Mouse (Mus musculus): ENCODE results near the gene Ctnnd2. TPM values are rescaled to one million over a fixed set of nuclear protein-coding genes. Genes with fewer than 3 reads are reported as not detected.

Gene Ctnnd2
- total and polyA plus RNA-seq, 3 experiments: 0.10 to 0.35 (median 0.16) TPM

DNA sequence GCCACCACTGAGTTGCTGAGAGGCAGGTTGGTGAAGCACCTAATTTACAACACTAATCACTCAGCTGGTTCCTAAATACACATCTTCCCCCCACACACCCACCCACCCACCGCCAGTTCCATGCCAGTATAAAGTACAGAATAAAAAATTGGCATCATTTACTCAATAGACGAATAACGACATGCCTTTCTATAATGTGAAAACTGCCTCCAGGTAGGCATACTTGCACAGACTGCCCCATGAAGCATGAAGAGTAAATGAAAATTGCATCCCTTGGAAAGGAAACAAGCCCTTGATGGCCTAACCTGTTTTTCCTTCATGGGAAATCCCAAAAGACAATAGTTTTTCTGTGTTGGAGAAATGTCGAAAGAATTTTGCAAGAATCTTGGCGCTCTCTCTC, 212.0 kb downstream of the Ctnnd2 start:
- no peak for DNase-seq
- TF ChIP-seq CTCF (IDR thresholded peaks at IDR 0.05) (no peak), POLR2A (IDR thresholded peaks at IDR 0.05; ENCODE audit: insufficient read depth, low read depth, low read length) (no peak), EP300 (IDR thresholded peaks at IDR 0.05; ENCODE audit: insufficient read depth, low read depth, low read length) (no peak)
- H3K79me2 ChIP-seq (replicated peaks; ENCODE audit: control insufficient read depth, insufficient read depth, low read length): no peaks in the 10 kb centered on the region
- H3K4me1 ChIP-seq (ENCODE audit: control insufficient read depth, insufficient read depth, low read length): no peaks in the 10 kb centered on the region
- intact Hi-C loops (cut with DNase I): no loop called here
- H3K36me3 ChIP-seq (ENCODE audit: control insufficient read depth, insufficient read depth, low read length): no peaks in the 10 kb centered on the region
- H3K27me3 ChIP-seq (ENCODE audit: control insufficient read depth, insufficient read depth, low read length): no peaks in the 10 kb centered on the region
- no peak overlapping the region for H3K4me3 ChIP-seq
- no peak overlapping the region for H3K9ac ChIP-seq (ENCODE audit: low read depth, low read length)
- 86% methylated on average over 5 of the region's 5 CpGs for WGBS
- no peak overlapping the region for H3K27ac ChIP-seq

DNA sequence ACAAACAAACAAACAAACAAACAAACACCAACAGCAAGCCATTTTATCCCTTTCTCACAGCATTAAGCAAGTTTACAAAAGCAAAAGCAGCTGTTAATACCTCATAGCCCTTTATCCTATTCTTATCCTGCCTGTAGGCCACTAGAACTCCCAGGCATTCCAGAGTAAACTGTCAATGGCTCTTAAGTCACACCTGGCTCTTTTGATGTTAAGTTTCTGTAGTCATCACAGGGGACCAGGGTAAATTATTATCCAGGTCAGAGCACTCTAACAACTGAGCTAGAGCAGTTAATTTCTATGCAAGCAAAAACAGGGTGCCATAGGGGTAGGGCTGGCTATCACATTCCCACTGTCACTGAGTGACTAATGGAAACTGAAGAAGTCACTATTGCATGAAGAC, 214.1 kb downstream of the Ctnnd2 start:
- DNase-seq: no peak
- no peak overlapping the region for H3K9ac ChIP-seq (ENCODE audit: low read depth, low read length)
- H3K36me3 ChIP-seq (ENCODE audit: control insufficient read depth, insufficient read depth, low read length): no peaks in the 10 kb centered on the region
- TF ChIP-seq CTCF (IDR thresholded peaks at IDR 0.05) (no peak), POLR2A (IDR thresholded peaks at IDR 0.05; ENCODE audit: insufficient read depth, low read depth, low read length) (no peak)
- H3K4me1 ChIP-seq (ENCODE audit: control insufficient read depth, insufficient read depth, low read length): no peaks in the 10 kb centered on the region
- H3K27ac ChIP-seq: no peak overlapping the region
- H3K4me3 ChIP-seq: no peak overlapping the region
- H3K79me2 ChIP-seq (replicated peaks; ENCODE audit: control insufficient read depth, insufficient read depth, low read length): no peaks in the 10 kb centered on the region
- no peaks in the 10 kb centered on the region for H3K27me3 ChIP-seq (ENCODE audit: control insufficient read depth, insufficient read depth, low read length)
- intact Hi-C loops (cut with DNase I): no loop called here

DNA sequence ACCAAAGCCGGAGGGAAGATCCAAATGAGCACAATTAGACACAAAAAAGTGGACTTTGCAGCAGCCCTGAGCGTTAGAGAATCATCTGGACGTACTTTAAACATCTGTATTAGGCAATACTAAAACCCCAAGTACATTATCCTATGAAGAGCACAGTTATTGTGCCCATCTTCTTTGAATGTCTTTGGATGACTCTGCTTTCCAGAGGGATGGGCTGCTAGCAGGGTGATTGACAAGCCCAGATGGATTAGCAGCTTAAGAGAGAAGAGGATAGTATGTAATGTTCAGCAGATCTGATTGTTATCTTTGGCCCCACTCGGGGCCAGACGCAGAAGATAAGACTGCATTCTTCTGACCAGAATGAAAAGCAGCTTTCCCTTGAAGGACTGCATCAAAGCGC, 214.9 kb downstream of the Ctnnd2 start:
- intact Hi-C loops (cut with DNase I): no loop called here
- DNase-seq: no peak
- H3K27me3 ChIP-seq (ENCODE audit: control insufficient read depth, insufficient read depth, low read length): no peaks in the 10 kb centered on the region
- H3K36me3 ChIP-seq (ENCODE audit: control insufficient read depth, insufficient read depth, low read length): no peaks in the 10 kb centered on the region
- TF ChIP-seq POLR2A (IDR thresholded peaks at IDR 0.05; ENCODE audit: insufficient read depth, low read depth, low read length): no peak
- no peak for TF ChIP-seq EP300 (IDR thresholded peaks at IDR 0.05; ENCODE audit: insufficient read depth, low read depth, low read length)
- no peak for TF ChIP-seq CTCF (IDR thresholded peaks at IDR 0.05)
- 45% methylated on average over 6 of the region's 6 CpGs for WGBS
- no peaks in the 10 kb centered on the region for H3K4me1 ChIP-seq (ENCODE audit: control insufficient read depth, insufficient read depth, low read length)
- no peak overlapping the region for H3K9ac ChIP-seq (ENCODE audit: low read depth, low read length)
- no peak overlapping the region for H3K27ac ChIP-seq
- H3K4me3 ChIP-seq: no peak overlapping the region
- no peaks in the 10 kb centered on the region for H3K79me2 ChIP-seq (replicated peaks; ENCODE audit: control insufficient read depth, insufficient read depth, low read length)

DNA sequence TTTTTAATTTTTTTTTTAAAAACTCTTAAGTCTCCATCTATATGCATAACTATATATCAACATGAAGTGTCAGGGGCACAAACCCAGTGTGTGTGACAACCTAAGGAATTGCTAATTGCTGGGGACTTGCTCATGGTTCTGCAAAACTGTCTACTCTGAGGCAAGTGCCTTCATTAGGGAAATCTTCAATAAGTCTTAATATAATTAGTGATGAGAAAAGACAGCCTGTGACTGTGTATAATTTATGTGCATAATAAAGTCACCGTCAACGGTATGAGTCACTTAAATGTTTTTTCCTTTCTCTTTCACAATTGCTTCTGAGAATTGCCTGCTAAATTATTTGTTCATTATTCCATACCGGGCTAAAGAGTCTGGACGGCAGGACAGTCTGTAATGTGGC, 228.7 kb downstream of the Ctnnd2 start:
- H3K79me2 ChIP-seq (replicated peaks; ENCODE audit: control insufficient read depth, insufficient read depth, low read length): no peaks in the 10 kb centered on the region
- H3K27ac ChIP-seq: no peak overlapping the region
- no peak for TF ChIP-seq POLR2A (IDR thresholded peaks at IDR 0.05; ENCODE audit: insufficient read depth, low read depth, low read length)
- TF ChIP-seq CTCF (IDR thresholded peaks at IDR 0.05): no peak
- TF ChIP-seq EP300 (IDR thresholded peaks at IDR 0.05; ENCODE audit: insufficient read depth, low read depth, low read length): no peak
- DNase-seq: no peak
- H3K9ac ChIP-seq (ENCODE audit: low read depth, low read length): no peak overlapping the region
- intact Hi-C loops (cut with DNase I): no loop called here
- no peaks in the 10 kb centered on the region for H3K36me3 ChIP-seq (ENCODE audit: control insufficient read depth, insufficient read depth, low read length)
- H3K4me3 ChIP-seq: no peak overlapping the region
- 87% methylated on average over 4 of the region's 4 CpGs for WGBS
- H3K4me1 ChIP-seq (ENCODE audit: control insufficient read depth, insufficient read depth, low read length): no peaks in the 10 kb centered on the region
- H3K27me3 ChIP-seq (ENCODE audit: control insufficient read depth, insufficient read depth, low read length): no peaks in the 10 kb centered on the region

DNA sequence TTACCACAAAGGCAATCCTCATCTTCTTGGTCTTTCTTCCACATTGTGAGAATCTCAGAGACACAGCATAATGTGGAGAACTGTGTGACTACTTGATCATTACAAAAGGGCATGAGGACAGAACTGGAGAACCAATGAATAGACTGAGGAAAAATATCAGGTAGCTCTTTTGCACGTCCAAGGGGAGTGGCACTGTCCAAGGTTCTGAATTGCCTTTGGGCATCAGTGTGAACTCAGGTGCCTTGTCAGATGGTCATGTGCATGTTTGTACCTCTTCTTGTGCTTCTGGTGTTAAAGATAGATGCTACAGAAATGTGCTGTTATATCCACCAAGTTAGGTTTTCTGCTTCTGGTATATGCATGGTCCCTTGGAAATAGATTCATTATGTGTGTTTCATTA, 233.9 kb downstream of the Ctnnd2 start:
- TF ChIP-seq EP300 (IDR thresholded peaks at IDR 0.05; ENCODE audit: insufficient read depth, low read depth, low read length) (no peak), POLR2A (IDR thresholded peaks at IDR 0.05; ENCODE audit: insufficient read depth, low read depth, low read length) (no peak), CTCF (IDR thresholded peaks at IDR 0.05) (no peak)
- no peak overlapping the region for H3K4me3 ChIP-seq
- H3K9ac ChIP-seq (ENCODE audit: low read depth, low read length): no peak overlapping the region
- H3K27me3 ChIP-seq (ENCODE audit: control insufficient read depth, insufficient read depth, low read length): no peaks in the 10 kb centered on the region
- WGBS: 3% methylated on average over 1 of the region's 1 CpGs
- H3K4me1 ChIP-seq (ENCODE audit: control insufficient read depth, insufficient read depth, low read length): no peaks in the 10 kb centered on the region
- H3K36me3 ChIP-seq (ENCODE audit: control insufficient read depth, insufficient read depth, low read length): no peaks in the 10 kb centered on the region
- H3K27ac ChIP-seq: no peak overlapping the region
- no peak for DNase-seq
- H3K79me2 ChIP-seq (replicated peaks; ENCODE audit: control insufficient read depth, insufficient read depth, low read length): no peaks in the 10 kb centered on the region
- intact Hi-C loops (cut with DNase I): no loop called here

DNA sequence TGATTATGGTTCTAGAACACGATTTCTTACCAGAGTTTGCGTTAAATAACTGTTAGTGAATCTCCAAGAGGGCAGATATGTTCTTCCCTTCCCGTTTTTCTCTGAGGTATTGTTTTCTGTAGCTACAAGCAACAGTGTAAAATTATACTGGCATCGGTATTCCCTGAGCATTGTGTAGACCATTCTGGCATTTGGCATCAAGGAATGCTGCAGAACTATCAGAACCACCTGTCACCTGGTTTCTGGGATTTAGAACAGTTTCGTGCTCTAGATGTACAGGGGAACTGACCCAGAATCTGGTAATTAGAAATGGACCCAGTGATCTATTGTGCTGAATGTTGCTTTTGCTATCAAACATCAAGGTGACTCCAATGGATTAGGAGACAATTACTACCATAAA, 250.8 kb downstream of the Ctnnd2 start:
- Histone ChIP-seq H3K4me1 (ENCODE audit: control insufficient read depth, insufficient read depth, low read length) (no peaks in the 10 kb centered on the region), H3K27me3 (ENCODE audit: control insufficient read depth, insufficient read depth, low read length) (no peaks in the 10 kb centered on the region), H3K9ac (ENCODE audit: low read depth, low read length) (no peak overlapping the region), H3K36me3 (ENCODE audit: control insufficient read depth, insufficient read depth, low read length) (no peaks in the 10 kb centered on the region), H3K4me3 (no peak overlapping the region), H3K27ac (no peak overlapping the region), H3K79me2 (replicated peaks; ENCODE audit: control insufficient read depth, insufficient read depth, low read length) (no peaks in the 10 kb centered on the region)
- WGBS: 85% methylated on average over 5 of the region's 5 CpGs
- TF ChIP-seq CTCF (IDR thresholded peaks at IDR 0.05) (no peak), EP300 (IDR thresholded peaks at IDR 0.05; ENCODE audit: insufficient read depth, low read depth, low read length) (no peak), POLR2A (IDR thresholded peaks at IDR 0.05; ENCODE audit: insufficient read depth, low read depth, low read length) (no peak)
- intact Hi-C loops (cut with DNase I): loop anchor here (10.0 kb wide), 1 partner anchor 842 kb away; no protein-coding TSS in a partner anchor
- no peak for DNase-seq
